Mouse (Mus musculus): ENCODE measurements around the gene Dtx4.

The Dtx4 gene

GRCm38 (mm10) chr19:12466204-12466603, 35.0 kb downstream of the Dtx4 start:
- peak; percentile 68 for ATAC-seq (ENCODE audit: low TSS enrichment)

GRCm38 (mm10) chr19:12465530-12466144, 35.6 kb downstream of the Dtx4 start:
- no peak for ATAC-seq (ENCODE audit: low TSS enrichment)

GRCm38 (mm10) chr19:12464674-12465073, 36.6 kb downstream of the Dtx4 start:
- ATAC-seq (ENCODE audit: low TSS enrichment) = no peak

- no peak for ATAC-seq (ENCODE audit: low TSS enrichment)
Measured at GRCm38 (mm10) chr19:12464127-12464526, 37.1 kb downstream of the Dtx4 start.

- no peak for ATAC-seq (ENCODE audit: low TSS enrichment)
Measured at GRCm38 (mm10) chr19:12463722-12464035, 37.6 kb downstream of the Dtx4 start.

GRCm38 (mm10) chr19:12462851-12463721, 38.2 kb downstream of the Dtx4 start:
- ATAC-seq (ENCODE audit: low TSS enrichment) = no peak

- ATAC-seq (ENCODE audit: low TSS enrichment) = no peak
Measured at GRCm38 (mm10) chr19:12460282-12461249, 40.7 kb downstream of the Dtx4 start, which contains the start of gene Mpeg1. TSS of gene Mpeg1 (plus strand) at chr19:12460779.

- ATAC-seq (ENCODE audit: low TSS enrichment) = no peak; the same call in 1 of the 2 replicates
Measured at GRCm38 (mm10) chr19:12459516-12459915, 41.7 kb downstream of the Dtx4 start.

GRCm38 (mm10) chr19:12457401-12458066, 43.7 kb downstream of the Dtx4 start:
- ATAC-seq (ENCODE audit: low TSS enrichment) = peak; percentile 84

GRCm38 (mm10) chr19:12445014-12445413, 56.2 kb downstream of the Dtx4 start:
- no peak for ATAC-seq (ENCODE audit: low TSS enrichment)

GRCm38 (mm10) chr19:12442560-12442959, 58.7 kb downstream of the Dtx4 start:
- ATAC-seq (ENCODE audit: low TSS enrichment) = no peak

- no peak for ATAC-seq (ENCODE audit: low TSS enrichment)
Measured at GRCm38 (mm10) chr19:12440103-12440725, 61.0 kb downstream of the Dtx4 start.

GRCm38 (mm10) chr19:12439581-12439980, 61.7 kb downstream of the Dtx4 start:
- no peak for ATAC-seq (ENCODE audit: low TSS enrichment)

GRCm38 (mm10) chr19:12435750-12436524, 65.3 kb downstream of the Dtx4 start:
- ATAC-seq (ENCODE audit: low TSS enrichment) = no peak

GRCm38 (mm10) chr19:12435011-12435416, 66.2 kb downstream of the Dtx4 start:
- no peak; the same call in 1 of the 2 replicates for ATAC-seq (ENCODE audit: low TSS enrichment)

GRCm38 (mm10) chr19:12433033-12433432, 68.2 kb downstream of the Dtx4 start:
- 0 out of 2 replicates have a peak, but pooled peaks have one; percentile 41 for ATAC-seq (ENCODE audit: low TSS enrichment)

- no peak for ATAC-seq (ENCODE audit: low TSS enrichment)
Measured at GRCm38 (mm10) chr19:12427605-12428004, 73.6 kb downstream of the Dtx4 start, which contains the start of gene Pfpl. TSS of gene Pfpl (plus strand) at chr19:12427905.

GRCm38 (mm10) chr19:12427101-12427500, 74.2 kb downstream of the Dtx4 start:
- no peak for ATAC-seq (ENCODE audit: low TSS enrichment)

GRCm38 (mm10) chr19:12421680-12422079, 79.6 kb downstream of the Dtx4 start:
- no peak for ATAC-seq (ENCODE audit: low TSS enrichment)

GRCm38 (mm10) chr19:12420555-12420954, 80.7 kb downstream of the Dtx4 start:
- peak; percentile 95 for ATAC-seq (ENCODE audit: low TSS enrichment)
